Mouse (Mus musculus) heart, embryonic 13.5 days (tissue): ENCODE data around the gene Fez2. TPM values are rescaled to one million over a fixed set of nuclear protein-coding genes. Genes with fewer than 3 reads are reported as not detected.

Source experiments
- ATAC-seq: fragments of 200-750 bp; cut with Nextera tagmentation; 2 replicates; pipeline ENCODE4 v1.8.0; 2017; ENCODE audit warnings: moderate TSS enrichment; ENCODE audit not compliant: insufficient number of reproducible peaks, low FRiP score, low TSS enrichment; ENCODE audit errors: extremely low read depth
- H3K27ac ChIP-seq: fragments of 300-500 bp; sonication (generic); replicated peaks from 2 replicates; pipeline ENCODE4 v1.5.1; 2015; ENCODE audit warnings: moderate library complexity, mild to moderate bottlenecking, inconsistent platforms
- H3K27me3 ChIP-seq: fragments of 300-500 bp; sonication (generic); replicated peaks from 2 replicates; pipeline ENCODE4 v1.6.1; 2015; ENCODE audit warnings: mild to moderate bottlenecking, inconsistent platforms
- H3K36me3 ChIP-seq: fragments of 300-500 bp; sonication (generic); 2 replicates; pipeline ENCODE4 v1.6.1; 2015; ENCODE audit warnings: mild to moderate bottlenecking, inconsistent platforms
- H3K4me1 ChIP-seq: fragments of 300-500 bp; sonication (generic); 2 replicates; pipeline ENCODE4 v1.6.1; 2015; ENCODE audit warnings: inconsistent platforms
- H3K4me2 ChIP-seq: fragments of 300-500 bp; sonication (generic); 2 replicates; pipeline ENCODE4 v1.6.1; 2015; ENCODE audit warnings: inconsistent platforms, mild to moderate bottlenecking, moderate library complexity
- H3K4me3 ChIP-seq: fragments of 300-500 bp; sonication (generic); 2 replicates; pipeline ENCODE4 v1.5.1; 2015; ENCODE audit warnings: moderate library complexity, mild to moderate bottlenecking, inconsistent platforms
- H3K9ac ChIP-seq: fragments of 300-500 bp; sonication (generic); 2 replicates; pipeline ENCODE4 v1.6.1; 2015; ENCODE audit warnings: inconsistent platforms, mild to moderate bottlenecking, moderate library complexity
- H3K9me3 ChIP-seq: fragments of 300-500 bp; sonication (generic); 2 replicates; pipeline ENCODE4 v1.6.1; 2016; ENCODE audit warnings: inconsistent platforms
- WGBS: fragments of 180-500 bp; shearing (Covaris S2); methylation state at CpG from one replicate; pipeline ENCODE4 v1.1.7; 2015; ENCODE audit warnings: mixed read lengths; 5-methylcytosine and 5-hydroxymethylcytosine counted together
- polyA plus RNA-seq: library from polyadenylated mRNA; unstranded; fragments of >200 nt; fragmentation: Nextera tagmentation; extraction: Ambion mirVana; gene quantifications from 2 replicates; pipeline ENCODE4 v1.2.1, GENCODE M21; 2015

The Fez2 gene
- polyA plus RNA-seq, 1 experiment from 2014 or later = 45.3 TPM

DNA sequence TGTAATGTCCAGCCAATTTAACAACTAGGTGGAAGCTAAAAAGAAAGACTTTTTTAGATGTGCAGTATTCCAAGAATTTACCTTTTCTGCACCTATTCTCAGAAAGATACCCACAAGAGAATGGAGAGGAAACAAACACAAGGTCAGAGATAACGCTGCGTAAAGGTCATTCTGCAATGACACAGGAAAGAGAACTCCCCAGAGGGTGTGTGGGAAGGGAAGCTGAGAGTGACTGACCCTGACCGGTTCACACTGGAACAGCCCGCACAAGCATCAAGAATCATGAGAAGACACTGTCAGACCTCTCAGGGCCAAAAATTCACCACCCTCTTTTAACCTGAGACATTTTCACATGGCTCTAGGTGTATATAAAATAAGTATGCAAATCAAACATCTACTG is 10.4 kb downstream of the Fez2 start:
- H3K9ac ChIP-seq = no peak overlapping the region
- no peak overlapping the region for H3K4me3 ChIP-seq
- 29% methylated on average over 4 of the region's 4 CpGs for WGBS
- peaks cover 50% of the 10 kb centered on the region for H3K36me3 ChIP-seq
- no peak overlapping the region for H3K4me2 ChIP-seq
- no peaks in the 10 kb centered on the region for H3K27me3 ChIP-seq
- H3K27ac ChIP-seq = no peak overlapping the region
- ATAC-seq = no peak
- no peaks in the 10 kb centered on the region for H3K9me3 ChIP-seq
- H3K4me1 ChIP-seq = peaks cover 41% of the 10 kb centered on the region

- no peak overlapping the region for H3K4me2 ChIP-seq
- ATAC-seq = no peak
- WGBS = 80% methylated on average over 10 of the region's 10 CpGs
Observed at GRCm38 (mm10) chr17:78406854-78407253, 11.1 kb downstream of the Fez2 start.

GRCm38 (mm10) chr17:78405336-78405735 is 12.6 kb downstream of the Fez2 start:
- Histone ChIP-seq H3K9me3 (no peaks in the 10 kb centered on the region), H3K4me3 (no peak overlapping the region), H3K9ac (no peak overlapping the region), H3K4me2 (no peak overlapping the region), H3K36me3 (peaks cover 45% of the 10 kb centered on the region), H3K4me1 (peaks cover 63% of the 10 kb centered on the region), H3K27ac (no peak overlapping the region), H3K27me3 (no peaks in the 10 kb centered on the region)
- no peak for ATAC-seq
- WGBS = 79% methylated on average over 3 of the region's 3 CpGs

More at GRCm38 (mm10) chr17:78406854-78407253, 11.1 kb downstream of the Fez2 start:
- H3K4me1 ChIP-seq = peaks cover 48% of the 10 kb centered on the region
- peaks cover 47% of the 10 kb centered on the region for H3K36me3 ChIP-seq
- H3K27me3 ChIP-seq = no peaks in the 10 kb centered on the region
- H3K9me3 ChIP-seq = no peaks in the 10 kb centered on the region
- H3K27ac ChIP-seq = peak overlapping the region; percentile 58
- no peak overlapping the region for H3K4me3 ChIP-seq
- H3K9ac ChIP-seq = no peak overlapping the region

DNA sequence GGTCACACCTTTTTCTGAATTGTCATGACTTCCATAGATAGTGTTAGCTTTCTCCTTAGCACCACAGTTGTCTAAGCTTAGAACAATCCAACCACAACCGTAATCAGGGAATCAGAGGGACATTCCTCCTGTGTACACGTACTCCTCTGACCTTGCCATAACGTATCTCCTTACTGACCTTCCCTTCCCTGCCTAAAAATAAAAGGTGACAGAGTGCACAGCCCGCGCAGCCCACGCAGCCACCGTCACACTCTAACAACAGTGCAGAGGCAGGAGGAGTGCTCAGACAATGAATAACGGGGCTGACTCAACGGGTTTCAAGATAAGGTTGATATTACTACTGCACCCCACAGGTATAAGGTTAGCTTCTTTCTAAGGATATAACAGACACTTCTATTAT is 14.1 kb downstream of the Fez2 start:
- WGBS = 36% methylated on average over 9 of the region's 9 CpGs
- H3K27ac ChIP-seq = no peak overlapping the region; the same call in 1 of the 2 replicates
- H3K36me3 ChIP-seq = peaks cover 49% of the 10 kb centered on the region
- no peaks in the 10 kb centered on the region for H3K27me3 ChIP-seq
- H3K4me2 ChIP-seq = no peak overlapping the region
- H3K9ac ChIP-seq = no peak overlapping the region
- H3K9me3 ChIP-seq = no peaks in the 10 kb centered on the region
- no peak for ATAC-seq
- peaks cover 65% of the 10 kb centered on the region for H3K4me1 ChIP-seq
- H3K4me3 ChIP-seq = no peak overlapping the region

GRCm38 (mm10) chr17:78403229-78403628 is 14.7 kb downstream of the Fez2 start:
- Histone ChIP-seq H3K36me3 (peaks cover 50% of the 10 kb centered on the region), H3K9ac (no peak overlapping the region), H3K27ac (no peak overlapping the region; the same call in 1 of the 2 replicates), H3K4me3 (no peak overlapping the region), H3K9me3 (no peaks in the 10 kb centered on the region), H3K4me2 (no peak overlapping the region), H3K27me3 (no peaks in the 10 kb centered on the region), H3K4me1 (peaks cover 60% of the 10 kb centered on the region)
- ATAC-seq = no peak
- WGBS = 66% methylated on average over 4 of the region's 4 CpGs

GRCm38 (mm10) chr17:78402174-78402573 is 15.8 kb downstream of the Fez2 start:
- no peak for ATAC-seq
- Histone ChIP-seq H3K9ac (no peak overlapping the region), H3K4me3 (no peak overlapping the region), H3K27me3 (no peaks in the 10 kb centered on the region), H3K9me3 (no peaks in the 10 kb centered on the region), H3K4me1 (peaks cover 51% of the 10 kb centered on the region), H3K4me2 (no peak overlapping the region), H3K36me3 (peaks cover 58% of the 10 kb centered on the region), H3K27ac (no peak overlapping the region)
- WGBS = 72% methylated on average over 6 of the region's 6 CpGs

- no peak overlapping the region for H3K4me3 ChIP-seq
- peaks cover 61% of the 10 kb centered on the region for H3K36me3 ChIP-seq
- H3K9ac ChIP-seq = no peak overlapping the region
- H3K9me3 ChIP-seq = no peaks in the 10 kb centered on the region
- no peak for ATAC-seq
- peaks cover 48% of the 10 kb centered on the region for H3K4me1 ChIP-seq
- H3K27ac ChIP-seq = no peak overlapping the region
- 43% methylated on average over 4 of the region's 4 CpGs for WGBS
- H3K27me3 ChIP-seq = no peaks in the 10 kb centered on the region
- no peak overlapping the region for H3K4me2 ChIP-seq
Observed at GRCm38 (mm10) chr17:78401713-78402112, 16.2 kb downstream of the Fez2 start.

DNA sequence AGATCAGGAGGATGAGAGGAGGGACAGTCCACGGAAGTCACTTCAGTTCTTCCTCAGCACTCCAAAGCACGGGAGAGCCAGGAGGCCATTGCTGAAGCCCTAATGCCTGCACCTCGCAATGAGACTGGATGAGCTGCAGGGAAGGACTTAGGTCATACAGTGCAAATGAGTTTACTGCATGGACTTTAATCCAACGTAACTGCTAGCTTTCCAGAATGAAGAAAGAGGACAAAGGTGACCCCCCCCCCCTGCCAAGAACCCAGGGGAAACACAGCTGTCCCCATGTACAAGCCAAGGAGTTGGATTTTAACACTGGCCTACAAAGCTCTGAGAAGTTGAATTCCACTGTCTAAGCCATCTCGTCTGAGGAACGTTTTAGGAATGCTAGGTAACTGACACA is 16.6 kb downstream of the Fez2 start:
- Histone ChIP-seq H3K27ac (no peak overlapping the region; the same call in 1 of the 2 replicates), H3K4me1 (peaks cover 48% of the 10 kb centered on the region), H3K4me3 (no peak overlapping the region), H3K4me2 (no peak overlapping the region), H3K9me3 (no peaks in the 10 kb centered on the region), H3K9ac (no peak overlapping the region), H3K36me3 (peaks cover 65% of the 10 kb centered on the region), H3K27me3 (no peaks in the 10 kb centered on the region)
- 58% methylated on average over 6 of the region's 6 CpGs for WGBS
- ATAC-seq = no peak

- peak overlapping the region; percentile 13; the same call in 1 of the 2 replicates for H3K27ac ChIP-seq
- H3K4me1 ChIP-seq = peaks cover 47% of the 10 kb centered on the region
- H3K36me3 ChIP-seq = peaks cover 66% of the 10 kb centered on the region
- peak; percentile 82 for ATAC-seq
- H3K9me3 ChIP-seq = no peaks in the 10 kb centered on the region
- peak overlapping the region; percentile 19; the same call in 1 of the 2 replicates for H3K4me2 ChIP-seq
- H3K27me3 ChIP-seq = no peaks in the 10 kb centered on the region
- H3K4me3 ChIP-seq = no peak overlapping the region
- 67% methylated on average over 12 of the region's 12 CpGs for WGBS
- H3K9ac ChIP-seq = no peak overlapping the region
Observed at GRCm38 (mm10) chr17:78400130-78400840, 17.7 kb downstream of the Fez2 start.

- no peaks in the 10 kb centered on the region for H3K9me3 ChIP-seq
- H3K4me1 ChIP-seq = peaks cover 9% of the 10 kb centered on the region
- WGBS = 71% methylated on average over 9 of the region's 9 CpGs
- H3K4me2 ChIP-seq = no peak overlapping the region
- no peak for ATAC-seq
- H3K9ac ChIP-seq = no peak overlapping the region
- peaks cover 23% of the 10 kb centered on the region for H3K36me3 ChIP-seq
- no peak overlapping the region for H3K27ac ChIP-seq
- no peak overlapping the region for H3K4me3 ChIP-seq
- no peaks in the 10 kb centered on the region for H3K27me3 ChIP-seq
Observed at GRCm38 (mm10) chr17:78392401-78393087, 25.4 kb downstream of the Fez2 start.

DNA sequence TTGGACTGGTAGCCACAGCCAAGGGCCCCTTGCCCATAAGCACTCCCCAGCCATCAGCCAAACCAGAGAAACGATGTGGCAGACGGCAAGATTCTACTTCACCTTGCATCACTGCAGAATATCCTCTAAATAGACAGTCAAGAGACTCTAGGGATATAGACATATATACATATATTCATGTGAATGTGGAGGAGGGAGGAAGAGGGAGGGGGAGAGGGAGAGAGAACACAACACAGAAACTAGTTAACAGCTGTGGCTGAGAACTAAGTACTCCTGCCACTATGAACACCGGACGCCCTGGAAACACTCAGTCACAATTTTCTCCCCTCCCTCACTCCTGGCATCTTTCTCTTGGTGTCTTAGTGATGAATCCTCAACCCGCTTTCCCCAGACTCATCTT is 28.4 kb downstream of the Fez2 start:
- Histone ChIP-seq H3K4me3 (no peak overlapping the region), H3K36me3 (peaks cover 10% of the 10 kb centered on the region; the same call in 1 of the 2 replicates), H3K27ac (no peak overlapping the region), H3K4me2 (no peak overlapping the region), H3K27me3 (no peaks in the 10 kb centered on the region), H3K4me1 (peaks cover 10% of the 10 kb centered on the region), H3K9me3 (no peaks in the 10 kb centered on the region), H3K9ac (no peak overlapping the region)
- WGBS = 84% methylated on average over 5 of the region's 5 CpGs
- no peak for ATAC-seq
